Mouse (Mus musculus): Measurements from ENCODE around the gene Dusp14. TPM values are rescaled to one million over a fixed set of nuclear protein-coding genes. Genes with fewer than 3 reads are reported as not detected.

Dusp14 gene
- polyA plus RNA-seq, 1 experiment from 2014 or later = 1.8 TPM

DNA sequence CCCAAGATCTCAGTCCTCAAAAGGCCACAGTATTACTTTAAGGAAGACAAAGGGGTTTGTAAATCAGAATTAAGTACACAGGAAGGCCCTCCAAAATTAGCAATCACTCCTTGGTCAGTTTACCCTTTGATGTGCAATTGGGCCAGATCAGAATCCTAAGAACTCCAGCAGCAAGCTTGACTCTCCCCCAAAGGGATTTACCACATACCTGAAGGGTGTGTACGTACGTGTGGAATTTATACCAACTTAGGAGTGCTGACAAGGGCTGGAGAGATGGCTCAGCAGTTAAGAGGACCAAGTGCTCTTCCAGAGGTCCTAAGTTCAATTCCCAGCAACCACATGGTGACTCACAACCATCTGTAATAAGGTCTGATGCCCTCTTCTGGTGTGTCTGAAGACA lies 7.2 kb downstream of the Dusp14 start:
- H3K36me3 ChIP-seq (replicated peaks; ENCODE audit: insufficient read depth, low read length) = no peaks in the 10 kb centered on the region
- no peak for TF ChIP-seq CTCF (IDR thresholded peaks at IDR 0.05; ENCODE audit: low read depth)
- TF ChIP-seq EP300 (IDR thresholded peaks at IDR 0.05; ENCODE audit: low read depth) = no peak
- no peak overlapping the region for H3K4me3 ChIP-seq (ENCODE audit: low read depth, low read length)
- 81% methylated on average over 2 of the region's 2 CpGs for WGBS (ENCODE audit: insufficient replicate concordance)
- H3K9ac ChIP-seq (replicated peaks) = no peak overlapping the region
- ATAC-seq = no peak
- H3K27ac ChIP-seq (ENCODE audit: low read depth) = no peak overlapping the region
- DNase-seq = no peak
- no peaks in the 10 kb centered on the region for H3K9me3 ChIP-seq (ENCODE audit: low read length)
- no peak overlapping the region for H3K4me2 ChIP-seq (ENCODE audit: low read depth, low read length)
- H3K27me3 ChIP-seq (ENCODE audit: insufficient read depth, low read length) = peaks cover 11% of the 10 kb centered on the region
- no peaks in the 10 kb centered on the region; the same call in 1 of the 2 replicates for H3K4me1 ChIP-seq (ENCODE audit: insufficient read depth)

DNA sequence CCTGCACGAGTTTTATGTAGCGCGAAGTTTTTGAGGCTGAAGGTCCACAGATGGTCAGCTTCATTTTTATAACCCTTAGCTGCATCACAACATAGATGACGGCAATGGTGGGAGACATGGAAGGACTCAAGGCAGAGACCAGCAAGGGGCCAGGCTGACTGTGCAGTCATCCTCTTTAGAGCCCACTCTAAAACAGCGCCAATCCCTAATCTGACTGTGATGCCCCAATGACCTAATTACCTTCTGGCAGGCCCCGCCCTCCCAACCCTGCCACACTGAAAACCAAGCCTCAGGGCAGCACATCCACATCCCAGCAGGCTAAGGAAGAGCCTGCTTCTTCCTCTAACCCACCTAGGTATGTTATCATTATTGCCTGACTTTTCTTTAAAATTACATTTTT lies 8.4 kb downstream of the Dusp14 start:
- WGBS (ENCODE audit: insufficient replicate concordance) = 79% methylated on average over 6 of the region's 6 CpGs
- no peaks in the 10 kb centered on the region for H3K4me1 ChIP-seq (ENCODE audit: insufficient read depth)
- ATAC-seq (no peak), DNase-seq (no peak)
- H3K9ac ChIP-seq (replicated peaks) = no peak overlapping the region
- no peaks in the 10 kb centered on the region for H3K36me3 ChIP-seq (replicated peaks; ENCODE audit: insufficient read depth, low read length)
- TF ChIP-seq CTCF (IDR thresholded peaks at IDR 0.05; ENCODE audit: low read depth) (no peak), EP300 (IDR thresholded peaks at IDR 0.05; ENCODE audit: low read depth) (no peak)
- H3K27ac ChIP-seq (ENCODE audit: low read depth) = no peak overlapping the region
- no peaks in the 10 kb centered on the region for H3K9me3 ChIP-seq (ENCODE audit: low read length)
- no peak overlapping the region for H3K4me3 ChIP-seq (ENCODE audit: low read depth, low read length)
- H3K27me3 ChIP-seq (ENCODE audit: insufficient read depth, low read length) = peaks cover 2% of the 10 kb centered on the region; the same call in 1 of the 2 replicates
- H3K4me2 ChIP-seq (ENCODE audit: low read depth, low read length) = no peak overlapping the region

DNA sequence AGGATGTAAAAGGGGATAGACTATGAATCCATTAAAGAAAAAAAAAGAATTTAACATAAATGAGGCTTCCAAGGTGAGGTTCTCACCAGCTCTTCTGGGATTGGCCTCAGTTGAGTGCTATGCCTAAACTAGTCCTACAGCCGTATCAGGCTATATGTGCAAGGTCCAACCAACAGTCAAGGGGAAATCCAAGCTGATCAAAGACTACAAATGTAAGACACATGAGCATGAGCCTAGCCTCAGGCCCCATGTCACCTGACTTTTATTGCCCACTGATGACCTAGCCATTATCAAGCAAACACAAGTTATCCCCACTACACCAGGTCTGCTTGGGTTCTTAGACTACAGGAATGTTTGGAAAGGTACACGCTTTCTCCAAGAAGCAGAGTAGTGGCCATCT lies 9.3 kb downstream of the Dusp14 start:
- Histone ChIP-seq H3K4me1 (ENCODE audit: insufficient read depth) (no peaks in the 10 kb centered on the region), H3K4me3 (ENCODE audit: low read depth, low read length) (no peak overlapping the region), H3K4me2 (ENCODE audit: low read depth, low read length) (no peak overlapping the region), H3K9ac (replicated peaks) (no peak overlapping the region), H3K9me3 (ENCODE audit: low read length) (no peaks in the 10 kb centered on the region), H3K27ac (ENCODE audit: low read depth) (no peak overlapping the region), H3K27me3 (ENCODE audit: insufficient read depth, low read length) (no peaks in the 10 kb centered on the region), H3K36me3 (replicated peaks; ENCODE audit: insufficient read depth, low read length) (no peaks in the 10 kb centered on the region)
- TF ChIP-seq CTCF (IDR thresholded peaks at IDR 0.05; ENCODE audit: low read depth) (no peak), EP300 (IDR thresholded peaks at IDR 0.05; ENCODE audit: low read depth) (no peak)
- 88% methylated on average over 2 of the region's 2 CpGs for whole genome bisulfite sequencing (ENCODE audit: insufficient replicate concordance)
- no peak for ATAC-seq
- DNase-seq = no peak

DNA sequence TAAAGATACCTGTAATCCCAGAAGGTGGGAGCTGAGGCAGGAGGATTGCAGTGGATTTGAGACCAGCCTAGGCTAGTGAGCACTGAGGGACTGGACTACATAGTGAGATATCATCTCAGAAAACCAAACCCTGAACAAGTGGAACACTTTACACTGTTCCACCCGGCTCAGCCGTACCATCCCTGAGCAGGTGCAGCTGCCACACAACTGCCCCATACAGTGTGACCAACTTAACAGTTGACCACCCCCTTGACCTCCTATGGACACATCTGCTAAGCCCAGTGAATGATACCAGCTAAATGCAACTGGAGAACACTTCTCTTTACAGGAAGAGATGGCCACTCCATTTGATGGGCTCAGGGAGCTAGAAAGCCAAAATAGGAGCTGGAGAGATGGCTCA lies 11.6 kb downstream of the Dusp14 start:
- no peak overlapping the region for H3K4me2 ChIP-seq (ENCODE audit: low read depth, low read length)
- no peak overlapping the region for H3K27ac ChIP-seq (ENCODE audit: low read depth)
- H3K9me3 ChIP-seq (ENCODE audit: low read length) = no peaks in the 10 kb centered on the region
- H3K4me1 ChIP-seq (ENCODE audit: insufficient read depth) = no peaks in the 10 kb centered on the region
- TF ChIP-seq EP300 (IDR thresholded peaks at IDR 0.05; ENCODE audit: low read depth) = no peak
- no peak for TF ChIP-seq CTCF (IDR thresholded peaks at IDR 0.05; ENCODE audit: low read depth)
- H3K9ac ChIP-seq (replicated peaks) = no peak overlapping the region
- ATAC-seq (no peak), DNase-seq (no peak)
- H3K36me3 ChIP-seq (replicated peaks; ENCODE audit: insufficient read depth, low read length) = no peaks in the 10 kb centered on the region
- no peak overlapping the region for H3K4me3 ChIP-seq (ENCODE audit: low read depth, low read length)
- WGBS (ENCODE audit: insufficient replicate concordance) = 82% methylated on average over 2 of the region's 2 CpGs
- H3K27me3 ChIP-seq (ENCODE audit: insufficient read depth, low read length) = no peaks in the 10 kb centered on the region

DNA sequence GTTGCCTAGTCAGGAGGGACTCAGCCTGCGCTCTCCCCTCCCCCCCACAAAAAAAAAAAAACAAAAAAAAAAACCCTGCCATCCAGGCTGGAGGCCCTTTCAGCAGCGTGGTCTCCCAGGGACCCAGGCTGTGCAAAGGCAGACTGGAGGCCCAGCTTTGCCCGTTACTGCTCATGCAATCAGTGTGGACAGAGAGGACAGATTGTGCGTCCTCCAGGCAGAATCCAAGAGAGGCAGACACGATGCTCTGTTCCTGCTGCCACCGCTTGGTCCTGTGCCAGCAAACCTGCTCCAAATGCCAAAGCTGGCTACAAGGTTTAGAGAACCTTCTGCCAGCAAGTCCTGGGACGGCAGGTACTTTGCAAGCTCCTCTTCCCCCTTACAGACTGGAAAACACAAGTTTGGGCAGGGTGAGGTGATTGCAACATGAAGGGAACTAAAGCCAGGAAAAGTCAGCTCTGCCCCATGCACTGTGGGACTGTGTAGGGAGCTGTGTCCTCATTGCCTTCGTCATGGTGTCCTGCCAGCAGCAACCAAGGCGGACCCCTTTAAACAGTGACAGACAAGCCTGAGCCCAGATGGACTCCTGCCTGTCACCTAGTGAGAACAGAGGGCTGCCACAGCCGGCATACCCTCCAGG lies 15.4 kb downstream of the Dusp14 start:
- WGBS (ENCODE audit: insufficient replicate concordance) = 61% methylated on average over 10 of the region's 10 CpGs
- H3K27me3 ChIP-seq (ENCODE audit: insufficient read depth, low read length) = no peaks in the 10 kb centered on the region
- H3K9ac ChIP-seq (replicated peaks) = no peak overlapping the region
- no peaks in the 10 kb centered on the region for H3K4me1 ChIP-seq (ENCODE audit: insufficient read depth)
- no peak overlapping the region for H3K4me2 ChIP-seq (ENCODE audit: low read depth, low read length)
- H3K4me3 ChIP-seq (ENCODE audit: low read depth, low read length) = no peak overlapping the region
- TF ChIP-seq CTCF (IDR thresholded peaks at IDR 0.05; ENCODE audit: low read depth) = no peak
- TF ChIP-seq EP300 (IDR thresholded peaks at IDR 0.05; ENCODE audit: low read depth) = no peak
- ATAC-seq (peak; percentile 79), DNase-seq (peak; percentile 35)
- H3K27ac ChIP-seq (ENCODE audit: low read depth) = no peak overlapping the region
- no peaks in the 10 kb centered on the region for H3K9me3 ChIP-seq (ENCODE audit: low read length)
- no peaks in the 10 kb centered on the region for H3K36me3 ChIP-seq (replicated peaks; ENCODE audit: insufficient read depth, low read length)

DNA sequence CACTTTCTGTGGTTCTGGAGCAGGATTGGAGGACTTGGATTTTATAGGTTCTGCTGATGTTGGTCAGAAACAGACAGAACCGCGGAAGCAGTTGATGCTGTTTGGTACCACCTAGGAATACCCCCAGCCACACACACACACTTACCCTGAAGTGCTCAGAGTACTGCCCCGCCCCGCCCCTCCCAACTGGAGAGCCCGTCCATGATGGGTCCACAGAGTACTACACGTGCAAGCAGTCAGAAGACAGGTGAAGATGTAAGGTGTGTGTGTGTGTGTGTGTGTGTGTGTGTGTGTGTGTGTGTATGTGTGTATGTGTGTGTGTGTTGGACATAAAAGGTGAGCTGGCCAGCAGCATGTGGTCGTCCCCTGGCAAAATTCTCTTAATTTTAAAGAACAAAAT lies 16.0 kb downstream of the Dusp14 start:
- H3K9me3 ChIP-seq (ENCODE audit: low read length) = no peaks in the 10 kb centered on the region
- H3K4me3 ChIP-seq (ENCODE audit: low read depth, low read length) = no peak overlapping the region
- no peak for DNase-seq
- H3K36me3 ChIP-seq (replicated peaks; ENCODE audit: insufficient read depth, low read length) = no peaks in the 10 kb centered on the region
- no peak overlapping the region for H3K27ac ChIP-seq (ENCODE audit: low read depth)
- H3K27me3 ChIP-seq (ENCODE audit: insufficient read depth, low read length) = no peaks in the 10 kb centered on the region
- H3K4me1 ChIP-seq (ENCODE audit: insufficient read depth) = no peaks in the 10 kb centered on the region
- no peak for TF ChIP-seq CTCF (IDR thresholded peaks at IDR 0.05; ENCODE audit: low read depth)
- no peak for TF ChIP-seq EP300 (IDR thresholded peaks at IDR 0.05; ENCODE audit: low read depth)
- 88% methylated on average over 7 of the region's 7 CpGs for WGBS (ENCODE audit: insufficient replicate concordance)
- no peak overlapping the region for H3K9ac ChIP-seq (replicated peaks)
- H3K4me2 ChIP-seq (ENCODE audit: low read depth, low read length) = no peak overlapping the region
- no peak for ATAC-seq
